8 mouse cellular contexts compared by ENCODE assay signal in genomic region chr11:51763213-51763907, GRCm38 (mm10). TPM values are rescaled to one million over a fixed set of nuclear protein-coding genes. Genes with fewer than 3 reads are reported as not detected.
A peak's percentile ranks its signal among the peaks of the same experiment; 100 is the strongest.
DNase-seq lines count a peak whose midpoint lies in the region; ATAC-seq and TF ChIP-seq lines count a peak whose summit lies in the region.

Gene Sec24a, minus strand, starts transcription at chr11:51763634.
Gene Sar1b, plus strand, starts transcription at chr11:51763687.

- ATAC-seq in activated CD4-positive, CD25-positive, alpha-beta regulatory T cell, adult 4 months = peak; percentile 82
- ATAC-seq in common myeloid progenitor, adult 5-6 weeks (replicated peaks; ENCODE audit: low read depth, poor library complexity, severe bottlenecking) = peak; percentile 99
- ATAC-seq in hindbrain, embryonic 16.5 days = peak; percentile 97

- H3K4me3 ChIP-seq in gastrocnemius, adult 2 months = peak within 1 kb of the TSS; percentile 89
- H3K4me3 ChIP-seq in hindbrain, embryonic 16.5 days (ENCODE audit: low read length) = peak within 1 kb of the TSS; percentile 93
- peak within 1 kb of the TSS; percentile 100 for H3K4me3 ChIP-seq in macrophage (ENCODE audit: inconsistent target)

- peak; percentile 93 for DNase-seq in gastrocnemius, adult 2 months
- DNase-seq in left cerebral cortex, adult 18-20 months (ENCODE audit: low spot score in 2 of 2) = peak; percentile 78 to 83
- DNase-seq in retina, postnatal 7 days (ENCODE audit: low read depth, low spot score) = peak; percentile 74
- DNase-seq in urinary bladder, adult 18-20 months (ENCODE audit: low spot score in 2 of 2) = peak; percentile 60 to 74

- peak within 1 kb of the TSS; percentile 94 for H3K4me2 ChIP-seq in hindbrain, embryonic 16.5 days (ENCODE audit: low read length)

- under 1% methylated on average over 29 of the region's 30 CpGs for WGBS in hindbrain, embryonic 16.5 days
- 2% methylated on average over 29 of the region's 30 CpGs for WGBS in macrophage (ENCODE audit: missing documents)

- TF ChIP-seq CTCF in gastrocnemius, adult 2 months (IDR thresholded peaks at IDR 0.05) = peak; percentile 21; the same call in 1 of the 2 replicates

- peak within 1 kb of the TSS; percentile 93 for H3K9ac ChIP-seq in hindbrain, embryonic 16.5 days (ENCODE audit: low read depth, low read length)

- no peaks in the 10 kb centered on the region for H3K9me3 ChIP-seq in hindbrain, embryonic 16.5 days (ENCODE audit: control insufficient read depth, low read length)

- H3K79me2 ChIP-seq in macrophage (ENCODE audit: inconsistent target) = peaks cover 49% of the 10 kb centered on the region

- H3K4me1 ChIP-seq in hindbrain, embryonic 16.5 days (ENCODE audit: control insufficient read depth, insufficient read depth, low read depth, low read length) = peaks cover 16% of the 10 kb centered on the region

- intact Hi-C loops in gastrocnemius, adult 2 months (cut with DNase I) = loop anchor here (5.0 kb wide), 1 partner anchor 239 kb away; the partner anchor contains the start of genes Cdkl3 and Ube2b

- H3K27me3 ChIP-seq in hindbrain, embryonic 16.5 days (replicated peaks; ENCODE audit: control insufficient read depth, insufficient read depth, low read length) = peaks cover 3% of the 10 kb centered on the region; the same call in 1 of the 2 replicates

- H3K27ac ChIP-seq in gastrocnemius, adult 2 months = peak within 1 kb of the TSS; percentile 99
- peak within 1 kb of the TSS; percentile 64; the same call in 1 of the 2 replicates for H3K27ac ChIP-seq in hindbrain, embryonic 16.5 days (ENCODE audit: low read depth, low read length)
- H3K27ac ChIP-seq in macrophage = peak within 1 kb of the TSS; percentile 61

- no peaks in the 10 kb centered on the region for H3K36me3 ChIP-seq in hindbrain, embryonic 16.5 days (ENCODE audit: control insufficient read depth, insufficient read depth, low read length)
- H3K36me3 ChIP-seq in macrophage (ENCODE audit: inconsistent target) = no peaks in the 10 kb centered on the region

RNA-seq across cellular contexts. Expression of gene Sec24a, which starts in this region (rescaled TPM):
- 10 to 100 TPM; 20.9 to 28.3 TPM for polyA plus RNA-seq in activated CD4-positive, CD25-positive, alpha-beta regulatory T cell, adult 4 months (2017; shearing (Covaris generic))
- 10.4 and 11.0 TPM in 2 replicates for total RNA-seq in common myeloid progenitor, adult 5-6 weeks (2017)
- 10 to 100 TPM; 41.1 to 56.0 TPM for total RNA-seq in gastrocnemius, adult 2 months (2021)
- polyA plus RNA-seq in hindbrain, embryonic 16.5 days (2015; fragmentation: Nextera tagmentation; extraction: Ambion mirVana) = 12.0 and 15.0 TPM in 2 replicates
- total RNA-seq in left cerebral cortex, adult 18-20 months (2021) = 10 to 100 TPM; 17.3 to 18.7 TPM
- total RNA-seq in macrophage (2018; cell fraction: chromatin; rRNA removed) = 100 to 1,000 TPM in 7 of 26 experiments, 10 to 100 TPM in 19; 36.8 to 221 (median 73.2) TPM
- 10 to 100 TPM; 16.6 to 39.5 (median 24.1) TPM for total RNA-seq in macrophage (2018; cell fraction: cytosol; rRNA removed)
- 100 to 1,000 TPM in 4 of 26 experiments, 10 to 100 TPM in 22; 32.4 to 175 (median 54.4) TPM for total RNA-seq in macrophage (2018; cell fraction: nucleus; rRNA removed)
- polyA plus RNA-seq in macrophage (2018) = 10.7 to 11.3 TPM (median 10.9 TPM) in 3 replicates

RNA-seq across cellular contexts. Expression of gene Sar1b, which starts in this region (rescaled TPM):
- polyA plus RNA-seq in activated CD4-positive, CD25-positive, alpha-beta regulatory T cell, adult 4 months (2017; shearing (Covaris generic)) = 100 to 1,000 TPM; 152 to 155 TPM
- 48.7 and 61.4 TPM in 2 replicates for total RNA-seq in common myeloid progenitor, adult 5-6 weeks (2017)
- 100 to 1,000 TPM; 439 to 509 TPM for total RNA-seq in gastrocnemius, adult 2 months (2021)
- 207 and 222 TPM in 2 replicates for polyA plus RNA-seq in hindbrain, embryonic 16.5 days (2015; fragmentation: Nextera tagmentation; extraction: Ambion mirVana)
- 10 to 100 TPM; 67.7 to 71.7 TPM for total RNA-seq in left cerebral cortex, adult 18-20 months (2021)
- 10 to 100 TPM in 9 of 26 experiments, 1 to 10 TPM in 17; 3.8 to 13.4 (median 8.6) TPM for total RNA-seq in macrophage (2018; cell fraction: chromatin; rRNA removed)
- 10 to 100 TPM; 56.1 to 87.5 (median 72.9) TPM for total RNA-seq in macrophage (2018; cell fraction: cytosol; rRNA removed)
- total RNA-seq in macrophage (2018; cell fraction: nucleus; rRNA removed) = 10 to 100 TPM; 12.0 to 43.5 (median 28.1) TPM
- 56.1 to 92.5 TPM (median 74.9 TPM) in 3 replicates for polyA plus RNA-seq in macrophage (2018)

Comparison
In these comparisons a context has a peak if more than half of its experiments do, and no peak if none do; other contexts are left out.
1. Peak in every context shown above with its lines: DNase-seq, ATAC-seq, H3K4me3 ChIP-seq and H3K27ac ChIP-seq.